Comparison of ENCODE assay signal across 14 mouse cellular contexts in genomic region chr7:109879158-109879557, GRCm38 (mm10). TPM values are rescaled to one million over a fixed set of nuclear protein-coding genes. Genes with fewer than 3 reads are reported as not detected.
DNase-seq lines count a peak whose midpoint lies in the region; ATAC-seq and TF ChIP-seq lines count a peak whose summit lies in the region.
"Had no signal": no experiment of that assay in that cellular context is flagged by ENCODE, and none has a peak within 500 bp of the region (broad histone marks: within the 10 kb centered on the region; RNA-seq: fewer than 3 reads in every experiment).

No protein-coding gene starts in this region.

- no peak for DNase-seq in gastrocnemius, adult 2 months
- no peak for DNase-seq in gastrocnemius, adult 18-20 months (ENCODE audit: low spot score)
- DNase-seq in liver, result peak; percentile 11
- DNase-seq in frontal cortex, postnatal 14 days (ENCODE audit: low spot score in 2 of 2), result no peak
- no peak for DNase-seq in cerebellum, postnatal 4 days (ENCODE audit: low spot score in 2 of 2)
- DNase-seq: adrenal gland, adult 2 months; cerebellum, postnatal 36 days; left cerebral cortex, postnatal 4 days; retina, postnatal 1 day had no signal

- peak overlapping the region; percentile 46 for H3K4me3 ChIP-seq in gastrocnemius, adult 2 months
- H3K4me3 ChIP-seq in liver, embryonic 12.5 days, result no peak overlapping the region
- H3K4me3 ChIP-seq in intestine, embryonic 15.5 days (replicated peaks), result no peak overlapping the region
- H3K4me3 ChIP-seq: hindbrain, embryonic 13.5 days had no signal

- no peak for ATAC-seq in liver, embryonic 12.5 days
- peak; percentile 43; the same call in 1 of the 2 replicates for ATAC-seq in intestine, embryonic 15.5 days
- ATAC-seq in megakaryocyte progenitor cell, adult 5-6 weeks (replicated peaks; ENCODE audit: poor library complexity), result peak; percentile 38

- no peak for TF ChIP-seq CTCF in gastrocnemius, adult 2 months (IDR thresholded peaks at IDR 0.05)

- no peaks in the 10 kb centered on the region for H3K9me3 ChIP-seq in liver, embryonic 12.5 days (replicated peaks)
- no peaks in the 10 kb centered on the region for H3K9me3 ChIP-seq in intestine, embryonic 15.5 days
- H3K9me3 ChIP-seq: hindbrain, embryonic 13.5 days had no signal

- 42% methylated on average over 12 of the region's 12 CpGs for WGBS in liver, embryonic 12.5 days (ENCODE audit: insufficient replicate concordance)
- WGBS in intestine, embryonic 15.5 days, result 35% methylated on average over 12 of the region's 12 CpGs

- no peak overlapping the region for H3K4me2 ChIP-seq in liver, embryonic 12.5 days
- 0 out of 2 replicates have a peak overlapping the region, but pooled peaks have one; percentile 3 for H3K4me2 ChIP-seq in intestine, embryonic 15.5 days (replicated peaks)
- H3K4me2 ChIP-seq: hindbrain, embryonic 13.5 days had no signal

- peaks cover 16% of the 10 kb centered on the region for H3K27me3 ChIP-seq in liver, embryonic 12.5 days (replicated peaks)
- H3K27me3 ChIP-seq in intestine, embryonic 15.5 days (replicated peaks), result no peaks in the 10 kb centered on the region
- H3K27me3 ChIP-seq: hindbrain, embryonic 13.5 days had no signal

- H3K4me1 ChIP-seq in liver, embryonic 12.5 days, result no peaks in the 10 kb centered on the region
- 0 out of 2 replicates have a peak, but pooled peaks cover 4% of the 10 kb centered on the region for H3K4me1 ChIP-seq in intestine, embryonic 15.5 days (replicated peaks)

- H3K36me3 ChIP-seq in liver, embryonic 12.5 days, result no peaks in the 10 kb centered on the region
- H3K36me3 ChIP-seq in intestine, embryonic 15.5 days, result no peaks in the 10 kb centered on the region
- H3K36me3 ChIP-seq: hindbrain, embryonic 13.5 days had no signal

- intact Hi-C loops in gastrocnemius, adult 2 months (cut with DNase I), result no loop called here

- no peak overlapping the region for H3K27ac ChIP-seq in gastrocnemius, adult 2 months
- no peak overlapping the region for H3K27ac ChIP-seq in liver, embryonic 12.5 days
- no peak overlapping the region for H3K27ac ChIP-seq in intestine, embryonic 15.5 days
- H3K27ac ChIP-seq: hindbrain, embryonic 13.5 days had no signal

- H3K9ac ChIP-seq in liver, embryonic 12.5 days, result no peak overlapping the region
- H3K9ac ChIP-seq in intestine, embryonic 15.5 days, result no peak overlapping the region
- H3K9ac ChIP-seq: hindbrain, embryonic 13.5 days had no signal

RNA-seq across cellular contexts. Expression of gene Scube2, which starts 13.7 kb away (rescaled TPM):
- total RNA-seq in gastrocnemius, adult 2 months (2021), result 1 to 10 TPM; 1.4 to 3.5 TPM
- 1 to 10 TPM; 2.1 to 3.7 TPM for total RNA-seq in gastrocnemius, adult 18-20 months (2021)
- 0.04 and 0.19 TPM in 2 replicates for polyA plus RNA-seq in liver, embryonic 12.5 days (2016; fragmentation: Nextera tagmentation; extraction: Ambion mirVana)
- 1.6 and 1.7 TPM in 2 replicates for polyA plus RNA-seq in intestine, embryonic 15.5 days (2015; fragmentation: Nextera tagmentation; extraction: Ambion mirVana)
- total RNA-seq in megakaryocyte progenitor cell, adult 5-6 weeks (2015), result not detected in 2 replicates
- 0.07 TPM in 1 of 2 replicates, not detected in the other for total RNA-seq in megakaryocyte progenitor cell, adult 5-6 weeks (2017)
- total RNA-seq: megakaryocyte, adult 5-6 weeks had no signal
